Mouse (Mus musculus): ENCODE data around the gene Rnf38. TPM values are rescaled to one million over a fixed set of nuclear protein-coding genes. Genes with fewer than 3 reads are reported as not detected.

The Rnf38 gene
- total and polyA plus RNA-seq, 3 experiments: 6.8 to 22.8 TPM; not detected in 1

DNA sequence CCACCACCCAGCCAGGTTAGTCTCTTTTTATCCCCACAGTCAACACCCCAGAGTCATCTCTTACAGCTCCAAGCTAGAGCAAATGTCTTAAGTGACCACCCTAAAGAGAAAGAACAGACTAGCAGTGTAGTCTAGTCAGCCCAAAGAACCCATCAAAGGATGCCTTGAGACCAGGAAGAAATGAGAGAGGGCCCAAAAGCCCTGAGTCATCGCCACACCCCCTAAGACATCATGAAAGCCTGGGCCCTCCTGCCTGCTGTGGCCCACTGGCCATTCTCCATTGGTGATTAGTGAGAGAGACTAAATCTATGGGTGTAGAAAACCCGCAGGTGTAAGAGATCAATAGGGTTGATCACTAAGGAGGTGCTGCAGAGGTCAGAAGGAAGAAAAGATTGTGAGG is 2.4 kb upstream of the Rnf38 start:
- DNase-seq (ENCODE audit: low read depth, low spot score): no peak
- peaks cover 8 to 17% of the 10 kb centered on the region in 2 experiments for H3K4me1 ChIP-seq (ENCODE audit: control insufficient read depth in 1 of 2, insufficient read depth in 2 of 2, low read length in 2 of 2)
- no peak overlapping the region for H3K4me3 ChIP-seq (ENCODE audit: control insufficient read depth in 1 of 2, insufficient read depth in 1 of 2, low read depth in 2 of 2, low read length in 2 of 2)
- H3K27me3 ChIP-seq (ENCODE audit: control insufficient read depth in 1 of 2, insufficient read depth in 2 of 2, low read length in 2 of 2): no peaks in the 10 kb centered on the region; a peak in 1 of 4 replicates
- no peak for TF ChIP-seq POLR2AphosphoS5 (IDR thresholded peaks at IDR 0.05; ENCODE audit: borderline replicate concordance, low read depth, low read length)
- no peak for TF ChIP-seq ETS1 (IDR thresholded peaks at IDR 0.05; ENCODE audit: low read depth, low read length)
- no peak for TF ChIP-seq MAX (IDR thresholded peaks at IDR 0.05; ENCODE audit: low read length)
- TF ChIP-seq POLR2A (IDR thresholded peaks at IDR 0.05; ENCODE audit: control insufficient read depth in 1 of 2, insufficient read depth in 1 of 2, low read depth in 1 of 2, low read length in 2 of 2, poor library complexity in 1 of 2): no peak
- no peak for TF ChIP-seq USF1 (IDR thresholded peaks at IDR 0.05; ENCODE audit: low read depth, low read length)
- TF ChIP-seq RCOR1 (IDR thresholded peaks at IDR 0.05; ENCODE audit: low read depth, low read length): no peak
- H3K9me3 ChIP-seq (replicated peaks; ENCODE audit: insufficient read depth, low read length): no peaks in the 10 kb centered on the region
- H3K36me3 ChIP-seq (ENCODE audit: control insufficient read depth in 1 of 2, insufficient read depth in 2 of 2, low read length in 2 of 2): peaks cover 0 to 8% of the 10 kb centered on the region in 2 experiments; a peak in 2 of 4 replicates
- H3K9ac ChIP-seq (ENCODE audit: control insufficient read depth, low read depth, low read length, poor library complexity, severe bottlenecking): no peak overlapping the region
- H3K79me2 ChIP-seq (ENCODE audit: control insufficient read depth, insufficient read depth, low read length, poor library complexity): peaks cover 3% of the 10 kb centered on the region; the same call in 1 of the 2 replicates
- no peak overlapping the region for H3K27ac ChIP-seq (ENCODE audit: control insufficient read depth, low read depth, low read length)

DNA sequence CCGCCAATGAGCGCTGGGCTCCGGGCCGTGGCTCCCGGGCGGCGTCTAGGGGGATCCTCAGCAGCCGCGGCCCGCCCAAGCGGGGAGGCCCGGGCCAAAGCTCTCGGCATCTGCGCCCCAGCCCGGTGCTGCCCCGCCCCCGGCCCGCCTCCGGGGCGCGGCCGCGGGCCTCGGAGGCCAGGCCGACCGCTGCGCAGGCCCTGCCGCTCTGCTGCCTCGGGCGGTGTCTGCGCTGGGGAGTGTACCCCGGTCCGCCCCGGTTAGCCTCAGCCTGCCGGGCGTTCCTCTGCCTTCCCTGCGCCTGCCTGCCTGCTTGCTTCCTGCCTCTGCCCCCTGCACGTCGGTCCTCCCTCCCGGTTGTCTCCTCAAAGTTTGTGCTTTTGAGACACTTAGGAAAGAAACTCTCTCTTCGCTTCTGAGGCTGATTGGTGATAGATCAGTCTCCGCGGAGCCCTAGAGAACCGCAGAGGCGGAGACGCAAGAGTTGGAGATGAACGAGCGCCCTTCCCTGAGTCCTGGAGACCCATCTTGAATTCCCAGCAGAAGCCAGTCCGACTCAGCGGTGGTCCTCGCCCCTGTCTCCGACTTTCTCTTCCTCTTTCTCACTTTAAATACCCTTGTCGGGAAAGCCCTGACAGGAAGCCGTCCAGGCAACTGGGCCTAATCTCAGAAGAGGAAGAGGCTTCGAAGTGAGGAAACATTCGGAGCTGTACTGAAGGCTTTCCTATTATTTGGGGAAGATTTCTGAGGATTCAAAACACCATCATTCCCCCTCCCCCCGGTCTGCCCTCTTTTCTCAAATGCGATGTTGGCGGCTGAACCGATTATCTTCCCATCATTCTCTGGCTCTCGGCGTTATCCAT is 646 bp upstream of the Rnf38 start:
- H3K79me2 ChIP-seq (ENCODE audit: control insufficient read depth, insufficient read depth, low read length, poor library complexity): peaks cover 3% of the 10 kb centered on the region; the same call in 1 of the 2 replicates
- DNase-seq (ENCODE audit: low read depth, low spot score): peak; percentile 87
- H3K36me3 ChIP-seq (ENCODE audit: control insufficient read depth in 1 of 2, insufficient read depth in 2 of 2, low read length in 2 of 2): peaks cover 0 to 8% of the 10 kb centered on the region in 2 experiments; a peak in 2 of 4 replicates
- peak overlapping the region; percentile 90 to 94 for H3K4me3 ChIP-seq (ENCODE audit: control insufficient read depth in 1 of 2, insufficient read depth in 1 of 2, low read depth in 2 of 2, low read length in 2 of 2)
- no peaks in the 10 kb centered on the region for H3K9me3 ChIP-seq (replicated peaks; ENCODE audit: insufficient read depth, low read length)
- H3K27ac ChIP-seq (ENCODE audit: control insufficient read depth, low read depth, low read length): peak overlapping the region; percentile 92
- H3K4me1 ChIP-seq (ENCODE audit: control insufficient read depth in 1 of 2, insufficient read depth in 2 of 2, low read length in 2 of 2): peaks cover 8 to 17% of the 10 kb centered on the region in 2 experiments
- TF ChIP-seq TCF12 (IDR thresholded peaks at IDR 0.05; ENCODE audit: low read depth, low read length): 0 out of 2 replicates have a peak, but pooled peaks have one; percentile 9
- TF ChIP-seq NRF1 (IDR thresholded peaks at IDR 0.05; ENCODE audit: insufficient read depth, low read depth, low read length, poor library complexity, severe bottlenecking): peak; percentile 68
- no peak for TF ChIP-seq ZNF384 (IDR thresholded peaks at IDR 0.05; ENCODE audit: low read depth, low read length)
- no peak for TF ChIP-seq E2F4 (IDR thresholded peaks at IDR 0.05; ENCODE audit: borderline replicate concordance, low read depth, low read length)
- TF ChIP-seq MXI1 (IDR thresholded peaks at IDR 0.05; ENCODE audit: low read depth, low read length): no peak; the same call in 1 of the 2 replicates
- TF ChIP-seq MAX (IDR thresholded peaks at IDR 0.05; ENCODE audit: low read length): peak; percentile 38; the same call in 1 of the 2 replicates
- peak; percentile 60 for TF ChIP-seq SIN3A (IDR thresholded peaks at IDR 0.05; ENCODE audit: low read length)
- TF ChIP-seq POLR2AphosphoS5 (IDR thresholded peaks at IDR 0.05; ENCODE audit: borderline replicate concordance, low read depth, low read length): no peak
- TF ChIP-seq CHD1 (IDR thresholded peaks at IDR 0.05; ENCODE audit: low read depth, low read length): no peak
- no peak for TF ChIP-seq CHD2 (IDR thresholded peaks at IDR 0.05; ENCODE audit: low read length)
- no peak for TF ChIP-seq ZKSCAN1 (IDR thresholded peaks at IDR 0.05; ENCODE audit: low read depth, low read length)
- TF ChIP-seq HCFC1 (IDR thresholded peaks at IDR 0.05; ENCODE audit: low read depth, low read length): peak; percentile 40; the same call in 1 of the 2 replicates
- peak; percentile 63 to 83; a peak in 3 of 4 replicates for TF ChIP-seq POLR2A (IDR thresholded peaks at IDR 0.05; ENCODE audit: control insufficient read depth in 1 of 2, insufficient read depth in 1 of 2, low read depth in 1 of 2, low read length in 2 of 2, poor library complexity in 1 of 2)
- no peak for TF ChIP-seq TBP (IDR thresholded peaks at IDR 0.05; ENCODE audit: low read depth, low read length)
- TF ChIP-seq UBTF (IDR thresholded peaks at IDR 0.05; ENCODE audit: borderline replicate concordance, insufficient read depth, low read depth, low read length): 0 out of 2 replicates have a peak, but pooled peaks have one; percentile 84
- no peaks in the 10 kb centered on the region for H3K27me3 ChIP-seq (ENCODE audit: control insufficient read depth in 1 of 2, insufficient read depth in 2 of 2, low read length in 2 of 2)
- H3K9ac ChIP-seq (ENCODE audit: control insufficient read depth, low read depth, low read length, poor library complexity, severe bottlenecking): peak overlapping the region; percentile 86

Measured in MEL (cell line).